Mouse (Mus musculus): ENCODE results near the gene Fgfr1op2.
A peak's percentile ranks its signal among the peaks of the same experiment; 100 is the strongest.
"Not testable (repeated sequence)": the region's sequence is repeated elsewhere in the genome, so short reads cannot be mapped to it uniquely, and the experiment has no call there.

Fgfr1op2 gene

GRCm38 (mm10) chr6:146576903-146577302, at the start of gene Fgfr1op2:
Gene Fgfr1op2, plus strand, starts transcription at chr6:146577203.
- no peak for DNase-seq

- DNase-seq = peak in 1 of 2 experiments; percentile 7
Observed at GRCm38 (mm10) chr6:146527537-146527936, 49.5 kb upstream of the Fgfr1op2 start.

DNA sequence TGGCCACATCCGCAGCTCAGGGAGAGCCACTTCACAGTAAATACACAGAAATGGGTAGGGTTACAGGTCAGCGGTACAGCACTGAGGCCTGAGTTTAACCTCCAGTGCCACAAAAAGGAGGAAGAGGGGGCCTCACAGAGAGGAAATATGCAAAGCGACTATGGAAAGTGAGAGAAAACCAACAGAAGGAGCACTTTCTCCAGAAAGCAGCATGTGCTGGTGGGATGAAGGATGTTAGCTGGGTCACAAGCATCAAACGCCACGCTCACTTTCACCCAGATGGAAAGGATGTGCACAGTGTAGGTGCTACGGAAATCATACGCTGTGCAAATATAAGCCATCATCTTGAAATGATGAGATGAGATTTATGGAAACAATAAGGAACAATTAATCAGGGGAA, 46.6 kb upstream of the Fgfr1op2 start:
- peak in 1 of 2 experiments; percentile 11 for DNase-seq

GRCm38 (mm10) chr6:146530769-146531168, 46.2 kb upstream of the Fgfr1op2 start:
- DNase-seq = peak; percentile 44 to 58

- no peak for DNase-seq
Observed at GRCm38 (mm10) chr6:146533146-146533545, 43.9 kb upstream of the Fgfr1op2 start.

DNA sequence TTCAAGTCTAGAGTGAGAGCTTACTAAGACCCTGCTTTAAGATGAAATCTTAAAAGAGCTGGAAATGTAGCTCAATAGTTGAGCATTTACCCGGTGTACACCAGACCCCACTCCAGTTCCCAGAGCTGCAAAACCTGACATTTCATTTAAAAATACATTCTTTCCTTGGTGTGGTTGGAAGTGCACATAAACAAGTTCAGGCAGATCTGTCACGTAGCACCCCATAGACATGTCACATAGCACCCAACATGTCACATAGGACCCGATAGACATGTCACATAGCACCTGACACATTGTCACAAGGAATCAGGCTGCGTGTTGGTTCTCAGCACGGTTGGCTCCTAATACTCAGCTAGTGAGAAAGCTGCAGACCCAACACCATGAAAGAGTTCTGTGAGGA, 41.5 kb upstream of the Fgfr1op2 start:
- no peak for DNase-seq

GRCm38 (mm10) chr6:146537111-146537510, 39.9 kb upstream of the Fgfr1op2 start:
- DNase-seq = no peak

- no peak for DNase-seq
Observed at GRCm38 (mm10) chr6:146538071-146538470, 38.9 kb upstream of the Fgfr1op2 start.

- DNase-seq = no peak
Observed at GRCm38 (mm10) chr6:146538661-146539060, 38.3 kb upstream of the Fgfr1op2 start.

DNA sequence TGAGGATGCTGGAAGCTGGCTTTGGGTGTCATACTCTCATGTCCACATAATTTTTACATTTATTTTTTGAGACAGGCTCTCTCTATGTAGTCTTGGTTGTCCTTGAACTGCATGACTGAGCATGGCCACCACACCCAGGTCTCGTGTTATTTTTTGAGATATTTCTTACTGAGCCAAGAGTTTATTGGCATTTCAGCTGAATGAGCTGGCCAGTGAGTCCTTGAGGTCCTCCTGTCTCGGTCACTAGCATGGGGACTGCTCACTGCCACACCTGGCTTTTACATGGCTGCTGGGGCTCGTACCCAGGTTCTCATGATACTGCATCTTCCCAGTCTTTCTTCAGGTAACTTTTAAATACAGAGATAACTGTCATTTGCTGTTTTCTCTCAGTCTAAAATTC, 36.6 kb upstream of the Fgfr1op2 start:
- DNase-seq = no peak

- DNase-seq = no peak
Observed at GRCm38 (mm10) chr6:146544622-146545021, 32.4 kb upstream of the Fgfr1op2 start.

DNA sequence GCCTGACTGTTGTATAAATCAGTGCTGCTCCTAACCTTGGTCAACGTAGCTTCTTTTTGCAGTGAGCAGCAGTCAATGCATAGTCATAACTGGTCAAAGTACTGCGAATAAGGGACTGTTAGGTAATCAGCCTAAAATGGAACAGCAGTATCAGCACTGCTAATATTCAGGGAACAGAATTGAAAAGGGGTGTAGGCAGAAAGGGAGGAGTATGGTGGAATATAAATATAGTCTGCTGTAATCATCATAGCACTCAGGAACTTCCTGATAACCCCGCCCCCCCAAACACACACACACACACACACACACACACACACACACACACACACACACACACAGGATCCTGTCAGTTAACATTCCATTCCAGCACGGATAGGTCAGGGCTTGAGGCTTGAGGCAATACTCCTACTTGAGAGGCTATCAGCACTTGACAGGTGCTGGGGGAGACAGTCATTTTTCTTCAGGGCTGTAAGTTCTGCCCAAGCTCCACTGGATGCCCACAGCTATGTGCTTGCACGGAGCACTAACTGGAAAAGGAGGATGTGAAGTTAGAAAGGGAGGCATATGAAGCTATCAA, 31.6 kb upstream of the Fgfr1op2 start:
- DNase-seq = no peak

GRCm38 (mm10) chr6:146550421-146550820, 26.6 kb upstream of the Fgfr1op2 start:
- no peak for DNase-seq

DNA sequence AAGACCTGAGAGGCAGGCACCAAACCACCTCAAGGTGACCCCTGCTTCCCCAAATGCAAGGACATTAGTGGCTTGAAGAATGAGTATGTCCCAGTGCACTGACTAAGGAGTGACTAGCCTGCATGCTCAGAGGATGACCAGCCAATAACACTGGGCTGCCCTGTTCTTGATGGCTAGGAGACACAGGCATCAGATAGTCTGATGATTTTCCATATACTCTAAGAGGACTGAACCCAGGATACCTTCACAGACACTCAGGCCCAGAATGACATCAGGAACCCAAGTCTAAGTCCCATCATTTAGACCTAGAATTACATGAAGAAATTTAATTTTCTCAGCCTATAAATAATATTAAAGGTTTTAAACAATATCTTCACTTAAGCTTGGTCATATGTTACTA, 25.7 kb upstream of the Fgfr1op2 start:
- no peak for DNase-seq

DNA sequence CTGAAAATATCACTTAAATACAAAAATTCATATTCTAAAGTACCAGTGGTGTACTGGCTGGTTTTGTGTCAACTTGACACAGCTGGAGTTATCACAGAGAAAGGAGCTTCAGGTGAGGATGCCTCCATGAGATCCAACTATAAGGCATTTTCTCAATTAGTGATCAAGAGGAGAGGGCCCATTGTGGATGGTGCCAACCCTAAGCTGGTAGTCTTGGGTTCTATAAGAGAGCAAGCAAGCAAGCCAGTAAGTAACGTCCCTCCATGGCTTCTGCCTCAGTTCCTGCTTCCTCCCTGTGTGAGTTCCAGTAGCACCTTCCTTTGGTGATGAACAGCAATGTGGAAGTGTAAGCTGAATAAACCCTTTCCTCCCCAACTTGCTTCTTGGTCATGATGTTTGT, 14.5 kb upstream of the Fgfr1op2 start:
- DNase-seq = not testable (repeated sequence)

- no peak for DNase-seq
Observed at GRCm38 (mm10) chr6:146572073-146572472, 4.9 kb upstream of the Fgfr1op2 start.

DNA sequence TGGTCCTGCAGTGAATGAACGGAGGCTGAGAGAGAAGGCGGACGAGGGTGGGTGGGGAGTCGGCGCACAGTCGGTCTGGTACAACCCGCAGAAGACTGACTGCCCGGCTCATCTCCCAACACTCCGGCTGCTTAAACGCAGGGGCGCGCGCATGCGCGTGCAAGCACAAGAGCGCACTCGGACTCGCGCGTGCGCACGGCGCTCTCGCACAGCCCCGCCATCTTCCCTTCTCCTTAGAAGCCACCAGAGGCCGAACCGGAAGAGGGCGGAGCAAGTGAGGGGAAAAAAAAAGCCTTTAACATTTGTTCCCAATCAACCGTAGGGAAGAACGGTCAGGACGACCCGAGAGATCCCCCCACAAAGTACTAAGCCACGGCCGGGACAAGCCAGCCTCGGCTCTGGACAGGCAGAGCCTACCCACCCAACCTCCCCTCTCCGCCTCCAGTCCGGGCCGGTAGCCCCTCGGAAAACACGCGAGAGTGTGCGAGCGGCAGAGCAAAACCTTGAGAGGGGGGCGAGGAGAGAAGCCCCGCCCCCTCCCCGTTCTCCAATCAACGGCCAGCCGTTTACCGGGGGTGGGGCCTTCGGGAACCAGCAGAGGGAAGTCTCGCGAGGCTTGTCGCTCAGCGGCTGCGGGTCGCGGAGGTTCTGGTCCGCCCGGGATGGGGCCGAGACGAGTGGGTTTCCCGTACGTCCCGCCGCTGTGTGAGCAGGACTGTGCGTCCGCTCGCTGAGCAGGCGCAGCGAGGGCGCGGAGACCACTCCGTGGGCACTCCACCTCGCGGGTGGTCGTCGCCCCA, 507 bp downstream of the Fgfr1op2 start, which contains the start of gene Ints13:
Gene Ints13 (minus strand): TSS at position 526 of the 800 bp plus-strand sequence.
- DNase-seq = peak; percentile 98 to 99

DNA sequence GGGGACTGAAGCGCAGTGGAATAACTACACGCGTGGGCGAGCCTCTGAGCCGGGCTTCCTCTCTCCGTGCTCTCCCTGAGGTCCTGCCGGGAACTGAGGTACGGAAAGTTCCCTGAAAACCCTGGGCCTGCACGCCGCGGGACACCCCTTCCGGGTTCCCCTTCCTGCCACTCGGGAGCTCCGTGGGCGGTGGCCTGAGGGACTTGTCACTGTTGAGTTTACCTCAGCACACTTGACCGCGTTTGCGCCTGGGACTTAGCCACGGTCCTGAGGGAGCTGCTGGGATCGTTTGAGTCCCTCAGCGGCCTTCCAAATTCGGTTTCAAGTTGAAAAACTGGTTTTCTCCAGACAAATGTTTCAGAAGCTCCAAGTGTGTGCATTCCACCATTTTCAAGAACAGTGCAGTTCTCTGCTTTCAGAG, 1.1 kb downstream of the Fgfr1op2 start:
- DNase-seq = peak; percentile 76 to 86

GRCm38 (mm10) chr6:146578586-146578985, 1.6 kb downstream of the Fgfr1op2 start:
- peak; percentile 13 to 30 for DNase-seq

DNA sequence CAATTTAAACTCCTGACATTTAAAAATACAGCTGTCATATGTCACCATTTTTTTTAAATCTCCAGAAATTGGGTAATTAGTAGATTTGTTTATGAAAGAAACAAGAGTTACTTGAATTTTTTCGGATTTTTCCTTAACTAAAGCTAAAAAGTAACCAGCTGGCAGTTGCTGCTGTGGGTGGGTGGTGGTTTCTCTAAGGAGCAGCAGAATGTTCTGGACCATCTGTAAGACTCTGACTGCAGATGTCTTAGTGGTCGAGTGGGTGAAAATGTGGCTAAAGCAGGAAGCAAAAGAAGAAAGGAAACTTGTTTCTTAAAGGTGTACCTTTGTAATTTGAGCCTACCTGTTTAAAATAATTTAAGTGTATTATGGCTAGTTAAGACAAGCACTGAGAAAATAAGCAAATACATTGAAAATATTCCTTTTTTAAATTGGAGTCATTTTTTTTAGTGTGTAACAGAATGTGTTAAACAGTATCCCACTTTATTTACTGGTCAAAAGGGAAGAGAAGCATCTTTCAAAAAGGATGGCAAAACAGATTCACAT, 3.5 kb downstream of the Fgfr1op2 start:
- DNase-seq = no peak

DNA sequence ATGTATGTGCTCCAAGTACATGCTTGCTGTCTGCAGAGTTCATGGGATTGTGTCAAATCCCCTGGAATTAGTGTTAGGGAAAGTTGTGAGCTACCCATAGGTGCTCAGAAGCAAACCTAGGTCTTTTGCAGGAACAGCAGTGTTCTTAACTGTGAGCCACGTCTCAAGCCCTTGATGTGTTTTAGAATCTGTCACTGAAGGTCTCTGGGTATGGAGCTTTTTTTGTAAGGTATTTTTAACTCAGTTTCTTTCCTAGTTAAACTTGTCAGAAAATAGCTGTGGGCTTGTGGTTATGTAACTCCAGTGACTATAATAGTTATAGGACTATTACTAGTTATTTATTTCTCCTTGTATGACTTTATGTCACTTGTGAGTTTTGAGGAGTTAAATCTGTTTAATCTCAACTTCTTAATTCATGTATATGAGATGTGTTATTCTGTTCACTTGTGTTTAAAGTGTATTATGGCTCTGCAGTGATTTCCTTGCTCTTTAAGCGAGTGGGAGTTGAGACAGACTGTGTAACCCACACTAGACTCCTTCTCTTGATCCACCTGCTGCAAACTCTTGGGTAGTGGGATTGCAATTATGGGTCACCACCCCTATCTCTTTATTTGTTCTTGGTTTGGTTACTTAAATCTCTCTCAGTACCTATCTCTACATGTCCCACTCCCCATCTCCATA, 6.5 kb downstream of the Fgfr1op2 start:
- no peak for DNase-seq

DNA sequence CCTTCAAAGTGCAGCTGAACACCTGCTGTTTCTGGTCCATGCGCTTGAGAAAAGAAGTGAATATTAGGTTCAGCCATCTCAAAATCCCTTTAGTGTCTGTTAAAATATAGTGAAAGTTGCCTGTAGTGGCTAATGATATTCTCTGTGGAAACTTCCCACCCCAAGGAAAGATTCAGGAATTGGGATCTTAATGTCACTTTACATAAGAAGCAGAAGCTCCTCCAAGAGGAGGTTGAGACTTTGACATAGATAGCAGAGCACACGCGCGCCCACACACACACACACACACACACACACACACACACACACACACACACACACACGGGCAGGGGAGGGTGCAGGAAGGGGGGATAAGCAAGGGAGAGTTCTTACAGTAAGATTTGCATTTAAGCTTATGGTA, 8.1 kb downstream of the Fgfr1op2 start:
- no peak for DNase-seq

DNA sequence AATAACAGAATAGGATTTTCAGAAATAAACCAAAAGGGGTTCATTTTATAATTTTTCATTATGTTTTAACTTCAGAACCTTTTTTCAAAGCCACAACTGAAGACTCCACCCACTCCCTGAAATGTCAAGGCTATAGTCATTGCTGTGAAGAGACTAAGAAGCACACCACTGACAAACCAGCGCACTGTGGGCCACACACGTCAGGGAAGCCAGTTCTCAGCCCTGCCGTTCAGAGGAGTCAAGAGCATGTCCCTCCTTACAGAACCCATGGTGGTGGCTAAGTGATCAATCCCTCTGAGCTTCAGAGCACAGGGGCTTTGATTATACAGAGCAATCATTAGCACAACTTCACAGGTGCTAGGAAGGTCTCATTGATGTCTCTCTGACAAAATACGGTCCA, 25.6 kb downstream of the Fgfr1op2 start:
- DNase-seq = no peak
